Mouse (Mus musculus) intestine, postnatal 0 days (tissue): ENCODE measurements around the gene Zyg11a. TPM values are rescaled to one million over a fixed set of nuclear protein-coding genes. Genes with fewer than 3 reads are reported as not detected.
A peak's percentile ranks its signal among the peaks of the same experiment; 100 is the strongest.
"Not testable (repeated sequence)": the region's sequence is repeated elsewhere in the genome, so short reads cannot be mapped to it uniquely, and the experiment has no call there.

ENCODE experiments used
- ATAC-seq: fragments of 200-750 bp; cut with Nextera tagmentation; 2 replicates; pipeline ENCODE4 v1.8.0; 2017; ENCODE audit warnings: mild to moderate bottlenecking, moderate TSS enrichment, moderate library complexity
- H3K27ac ChIP-seq: fragments of 300-500 bp; sonication (generic); 2 replicates; pipeline ENCODE4 v1.5.1; 2014; ENCODE audit warnings: mild to moderate bottlenecking, low read depth, low read length, moderate library complexity
- H3K27me3 ChIP-seq: fragments of 300-500 bp; sonication (generic); replicated peaks from 2 replicates; pipeline ENCODE4 v1.6.1; 2014; ENCODE audit warnings: low read length, mixed read lengths; ENCODE audit not compliant: control insufficient read depth, insufficient read depth
- H3K36me3 ChIP-seq: fragments of 300-500 bp; sonication (generic); 2 replicates; pipeline ENCODE4 v1.6.1; 2014; ENCODE audit warnings: mild to moderate bottlenecking, moderate library complexity; ENCODE audit not compliant: control insufficient read depth, insufficient read depth
- H3K4me1 ChIP-seq: fragments of 300-500 bp; sonication (generic); replicated peaks from 2 replicates; pipeline ENCODE4 v1.6.1; 2014; ENCODE audit warnings: antibody characterized with exemption, low read length, mixed read lengths; ENCODE audit not compliant: control insufficient read depth, insufficient read depth
- H3K4me2 ChIP-seq: fragments of 300-500 bp; sonication (generic); replicated peaks from 2 replicates; pipeline ENCODE4 v1.6.1; 2014; ENCODE audit warnings: low read depth, mild to moderate bottlenecking, moderate library complexity
- H3K4me3 ChIP-seq: fragments of 300-500 bp; sonication (generic); 2 replicates; pipeline ENCODE4 v1.5.1; 2014; ENCODE audit warnings: low read depth, low read length
- H3K9ac ChIP-seq: fragments of 300-500 bp; sonication (generic); 2 replicates; pipeline ENCODE4 v1.6.1; 2014; ENCODE audit warnings: mild to moderate bottlenecking, low read depth, low read length
- H3K9me3 ChIP-seq: fragments of 300-500 bp; sonication (generic); 2 replicates; pipeline ENCODE4 v1.6.1; 2016; ENCODE audit warnings: mixed run types; ENCODE audit not compliant: control insufficient read depth
- CTCF ChIP-seq: sonication (generic); IDR thresholded peaks from 2 replicates; pipeline ENCODE4 v1.5.1; 2016; ENCODE audit warnings: low read depth, mild to moderate bottlenecking, control low read depth, antibody characterized with exemption, moderate library complexity
- WGBS: fragments of 180-500 bp; shearing (Covaris S2); extraction: QIAGEN DNeasy Blood & Tissue Kit; methylation state at CpG from one replicate; pipeline ENCODE4 v1.1.7; 2014; 5-methylcytosine and 5-hydroxymethylcytosine counted together
- polyA plus RNA-seq: library from polyadenylated mRNA; unstranded; fragments of >200 nt; fragmentation: Nextera tagmentation; extraction: Ambion mirVana; gene quantifications from 2 replicates; pipeline ENCODE4 v1.2.1, GENCODE M21; 2015

Zyg11a gene
- polyA plus RNA-seq, 1 experiment from 2014 or later, result 0.18 TPM

DNA sequence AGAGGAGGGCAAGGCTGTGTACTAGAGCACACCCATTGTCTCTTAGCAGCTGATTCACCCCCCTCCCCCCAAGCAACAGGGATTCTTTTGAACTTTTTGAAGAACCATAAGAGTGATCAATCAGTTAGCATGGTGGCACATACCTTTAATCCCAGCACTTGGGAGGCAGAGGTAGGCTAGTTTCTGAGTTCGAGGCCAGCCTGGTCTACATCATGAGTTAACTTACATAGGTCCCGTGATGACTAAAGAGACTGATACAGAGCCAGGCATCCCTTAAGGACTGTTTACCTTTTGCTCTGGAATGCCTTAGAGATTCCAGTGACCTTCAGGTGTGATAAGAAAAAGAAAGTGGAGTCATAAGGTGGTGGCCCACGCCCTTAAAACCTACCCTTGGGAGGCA is 54.6 kb downstream of the Zyg11a start:
- no peak for TF ChIP-seq CTCF
- WGBS, result 70% methylated on average over 3 of the region's 3 CpGs

GRCm38 (mm10) chr4:108161936-108162335 is 55.9 kb downstream of the Zyg11a start:
- no peak overlapping the region for H3K9ac ChIP-seq
- no peak for ATAC-seq
- 0 out of 2 replicates have a peak, but pooled peaks cover 3% of the 10 kb centered on the region for H3K4me1 ChIP-seq
- WGBS, result 93% methylated on average over 8 of the region's 8 CpGs
- H3K27ac ChIP-seq, result no peak overlapping the region
- no peaks in the 10 kb centered on the region for H3K9me3 ChIP-seq
- no peaks in the 10 kb centered on the region for H3K27me3 ChIP-seq
- no peak overlapping the region for H3K4me2 ChIP-seq
- no peak overlapping the region for H3K4me3 ChIP-seq
- no peaks in the 10 kb centered on the region for H3K36me3 ChIP-seq
- no peak for TF ChIP-seq CTCF

More for the DNA sequence above, 54.6 kb downstream of the Zyg11a start:
- H3K27me3 ChIP-seq, result no peaks in the 10 kb centered on the region
- ATAC-seq, result no peak
- H3K9ac ChIP-seq, result no peak overlapping the region
- no peak overlapping the region for H3K4me3 ChIP-seq
- H3K36me3 ChIP-seq, result no peaks in the 10 kb centered on the region
- no peaks in the 10 kb centered on the region for H3K9me3 ChIP-seq
- H3K4me1 ChIP-seq, result 0 out of 2 replicates have a peak, but pooled peaks cover 3% of the 10 kb centered on the region
- H3K4me2 ChIP-seq, result no peak overlapping the region
- no peak overlapping the region for H3K27ac ChIP-seq

DNA sequence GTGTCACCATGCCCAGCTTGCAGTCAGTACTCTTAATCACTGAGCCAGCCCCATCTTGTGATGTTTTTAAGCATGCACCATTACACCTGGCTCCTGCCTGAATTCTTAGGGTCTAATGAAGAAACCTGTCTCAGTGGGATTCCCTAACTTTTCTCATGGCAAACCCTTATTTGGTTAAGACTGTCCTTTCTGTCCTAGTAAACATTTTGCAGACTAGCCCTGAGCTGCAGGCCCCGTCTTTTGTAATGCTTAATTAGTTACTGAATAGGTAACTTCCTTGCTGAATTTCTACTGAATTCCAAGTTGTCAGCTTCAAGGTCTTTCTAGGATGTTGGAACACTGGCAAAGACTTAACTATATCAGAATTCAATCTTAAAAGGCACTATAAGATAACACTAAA is 62.7 kb downstream of the Zyg11a start:
- H3K27me3 ChIP-seq, H3K36me3 ChIP-seq, H3K4me1 ChIP-seq, H3K9me3 ChIP-seq, H3K27ac ChIP-seq, H3K4me2 ChIP-seq, ATAC-seq, H3K4me3 ChIP-seq, H3K9ac ChIP-seq: not testable (repeated sequence)
- WGBS, result 88% methylated on average over 1 of the region's 1 CpGs

GRCm38 (mm10) chr4:108145554-108145953 is 72.3 kb downstream of the Zyg11a start:
- not testable (repeated sequence) for H3K36me3 ChIP-seq, H3K4me3 ChIP-seq, H3K9ac ChIP-seq, H3K27me3 ChIP-seq, H3K4me2 ChIP-seq, H3K4me1 ChIP-seq, H3K27ac ChIP-seq, H3K9me3 ChIP-seq, ATAC-seq
- 42% methylated on average over 3 of the region's 3 CpGs for WGBS

DNA sequence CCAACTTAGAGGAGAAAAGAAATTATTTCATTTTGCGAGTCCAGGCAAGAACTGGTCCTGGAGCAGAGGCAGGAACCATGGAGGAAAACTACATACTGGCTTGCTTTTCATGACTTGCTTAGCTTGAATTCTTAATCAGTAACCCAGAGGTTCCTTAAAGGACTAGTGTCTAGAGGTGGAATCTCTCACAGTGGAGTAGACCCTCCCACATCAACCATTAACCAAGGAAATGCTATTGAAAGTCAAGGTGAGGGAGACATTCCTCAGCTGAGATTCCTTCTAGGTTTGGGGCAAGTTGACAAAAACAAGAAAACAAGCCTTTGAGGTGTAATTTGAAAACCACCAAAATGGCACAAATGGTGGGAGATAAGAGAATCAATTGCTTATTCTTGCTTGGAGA is 73.0 kb downstream of the Zyg11a start, which contains the start of gene Scp2:
Gene Scp2 (minus strand): TSS at position 119 of the 400 bp plus-strand sequence.
- no peaks in the 10 kb centered on the region for H3K36me3 ChIP-seq
- H3K9ac ChIP-seq, result no peak within 1 kb of the TSS
- no peak within 1 kb of the TSS for H3K4me2 ChIP-seq
- 73% methylated on average over 1 of the region's 1 CpGs for WGBS
- H3K4me1 ChIP-seq, result no peaks in the 10 kb centered on the region
- no peaks in the 10 kb centered on the region for H3K9me3 ChIP-seq
- H3K27me3 ChIP-seq, result no peaks in the 10 kb centered on the region
- no peak for TF ChIP-seq CTCF
- no peak within 1 kb of the TSS for H3K4me3 ChIP-seq
- no peak for ATAC-seq
- no peak within 1 kb of the TSS for H3K27ac ChIP-seq

- no peaks in the 10 kb centered on the region for H3K4me1 ChIP-seq
- no peak for TF ChIP-seq CTCF
- no peaks in the 10 kb centered on the region for H3K9me3 ChIP-seq
- no peak overlapping the region for H3K27ac ChIP-seq
- H3K4me2 ChIP-seq, result no peak overlapping the region
- no peaks in the 10 kb centered on the region for H3K36me3 ChIP-seq
- no peaks in the 10 kb centered on the region for H3K27me3 ChIP-seq
- no peak overlapping the region for H3K9ac ChIP-seq
- no peak for ATAC-seq
- H3K4me3 ChIP-seq, result no peak overlapping the region
Observed at GRCm38 (mm10) chr4:108143778-108144177, 74.1 kb downstream of the Zyg11a start.

GRCm38 (mm10) chr4:108143178-108143577 is 74.7 kb downstream of the Zyg11a start:
- H3K4me3 ChIP-seq, H3K4me2 ChIP-seq, H3K9me3 ChIP-seq, H3K27ac ChIP-seq, ATAC-seq, H3K4me1 ChIP-seq, H3K9ac ChIP-seq, H3K36me3 ChIP-seq, H3K27me3 ChIP-seq: not testable (repeated sequence)
- WGBS, result 76% methylated on average over 2 of the region's 2 CpGs
- peak; percentile 43 for TF ChIP-seq CTCF
